Mouse (Mus musculus): ENCODE data around the gene Ptprn.

DNA sequence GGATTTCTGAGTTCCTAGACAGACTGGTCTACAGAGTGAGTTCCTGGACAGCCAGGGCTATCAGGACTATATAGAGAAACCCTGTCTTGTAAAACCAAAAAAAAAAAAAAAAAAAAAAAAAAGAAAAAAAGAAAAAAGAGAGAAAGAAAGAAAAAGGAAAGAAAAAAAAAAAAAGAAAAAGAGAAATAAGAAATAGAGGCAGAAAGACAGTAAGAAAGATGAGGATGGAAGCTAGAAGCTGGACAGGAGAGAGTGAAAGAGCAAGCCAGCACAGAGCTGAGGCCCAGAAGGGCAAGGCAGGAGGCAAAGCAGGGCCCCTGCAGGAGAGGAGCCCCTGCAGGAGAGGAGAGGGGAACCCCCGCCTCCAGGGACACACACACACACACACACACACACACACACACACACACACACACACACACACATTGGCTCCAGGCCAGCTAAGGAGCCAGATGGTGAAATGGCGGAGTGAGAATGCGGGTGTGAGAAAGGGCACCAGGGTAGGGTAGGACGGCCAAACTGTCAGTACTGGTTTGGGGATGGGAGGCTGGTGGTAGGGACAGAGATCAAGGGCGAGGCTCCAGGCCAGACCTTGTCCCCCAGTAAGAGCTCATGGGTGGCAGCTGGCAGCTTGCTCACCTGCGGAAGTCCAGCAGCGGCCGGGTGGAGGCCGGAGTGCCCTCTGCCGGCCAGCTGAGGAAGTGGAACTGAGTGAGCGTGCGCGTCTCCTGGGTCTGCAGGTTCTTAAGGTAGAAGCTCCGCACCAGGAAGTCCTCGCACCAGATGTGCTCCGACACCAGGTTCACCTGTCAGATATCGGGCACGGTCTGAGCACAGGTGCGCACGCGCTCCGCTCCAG is 13.0 kb downstream of the Ptprn start:
- TF ChIP-seq POLR2AphosphoS2 (IDR thresholded peaks at IDR 0.05; ENCODE audit: low read depth, low read length) (no peak), CTCF (conservative IDR thresholded peaks at IDR 0.05 in 1 of 2, IDR thresholded peaks at IDR 0.05 in 1 of 2; ENCODE audit: low read depth in 2 of 2, low read length in 2 of 2) (peak; percentile 46 to 92; a peak in 3 of 4 replicates), ZNF384 (IDR thresholded peaks at IDR 0.05; ENCODE audit: low read depth, low read length) (peak; percentile 57)
